Mouse (Mus musculus) Muller cell, postnatal 12 days (primary cell): ENCODE data around the gene Vrtn.

Experiments used
- DNase-seq: peaks from one replicate; pipeline ENCODE4 v3.0.0-alpha.2; 2015; ENCODE audit errors: inconsistent ontology term

Vrtn gene

DNA sequence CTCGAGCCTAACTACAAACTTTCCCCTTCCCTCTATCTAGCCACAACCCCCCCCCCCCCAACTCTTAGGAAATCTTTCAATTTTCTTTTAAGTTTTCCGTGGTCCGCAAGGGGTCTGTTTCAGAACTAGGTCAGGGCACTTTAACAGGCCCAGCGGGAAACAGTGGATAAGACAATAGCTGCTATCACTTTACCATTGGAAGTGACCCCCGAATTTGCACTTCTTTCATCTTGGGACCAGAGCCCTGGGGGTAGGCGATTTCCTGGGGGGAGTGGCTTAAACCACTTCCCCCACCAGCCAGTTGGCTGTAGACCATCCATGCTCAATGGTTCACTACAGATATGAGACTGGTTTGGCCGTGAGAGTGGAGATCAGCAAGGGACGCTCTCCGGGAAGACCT lies at the start of gene Vrtn:
TSS of gene Vrtn (plus strand) at position 366 of the 400 bp plus-strand sequence.
- no peak for DNase-seq

DNA sequence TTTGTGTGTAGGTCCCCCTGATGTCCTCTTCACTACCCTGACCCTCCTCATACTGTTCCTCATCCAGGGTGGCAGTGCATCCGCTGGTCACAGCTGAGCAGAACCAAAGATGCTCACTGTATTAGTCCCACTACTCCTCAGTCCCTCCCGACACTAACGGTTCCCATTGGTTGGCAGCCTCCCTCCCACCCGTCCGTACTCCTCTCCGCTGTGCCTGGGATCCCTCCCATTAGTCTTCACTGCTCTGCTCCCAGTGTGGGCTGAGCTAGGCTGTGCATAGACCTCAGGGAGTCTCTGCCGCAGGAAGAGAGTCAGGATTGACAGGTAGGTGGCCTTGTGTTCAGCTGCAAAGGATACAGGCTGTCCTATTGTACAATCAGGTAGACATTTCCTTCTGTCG lies 42.5 kb upstream of the Vrtn start:
- no peak for DNase-seq

GRCm38 (mm10) chr12:84604001-84604400 lies 36.8 kb upstream of the Vrtn start:
- no peak for DNase-seq

- DNase-seq: no peak
Measured at GRCm38 (mm10) chr12:84605860-84606259, 35.0 kb upstream of the Vrtn start.

- DNase-seq: no peak
Measured at GRCm38 (mm10) chr12:84611718-84612117, 29.1 kb upstream of the Vrtn start.

- DNase-seq: no peak
Measured at GRCm38 (mm10) chr12:84612518-84612917, 28.3 kb upstream of the Vrtn start.

GRCm38 (mm10) chr12:84614001-84614400 lies 26.8 kb upstream of the Vrtn start:
- no peak for DNase-seq

DNA sequence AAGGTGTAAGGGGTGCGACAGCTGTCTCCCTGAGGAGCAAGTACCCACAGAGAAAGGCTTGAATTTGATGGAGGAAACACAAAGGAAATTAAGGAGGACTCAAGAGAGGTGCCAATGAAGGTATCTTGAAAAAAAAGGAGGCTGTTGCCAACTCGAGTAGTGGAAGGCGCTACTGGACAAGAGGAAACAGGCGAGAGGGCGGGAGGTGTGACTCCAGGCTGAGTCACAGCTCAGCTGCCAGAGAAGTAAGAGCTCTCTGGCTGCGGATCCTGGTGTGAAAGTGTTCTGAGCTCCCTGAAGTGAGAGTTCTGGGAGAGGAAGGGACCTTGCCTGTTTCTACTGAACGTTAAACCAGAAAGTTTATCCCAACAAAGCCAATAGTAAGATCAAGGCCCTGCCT lies 26.3 kb upstream of the Vrtn start:
- no peak for DNase-seq

GRCm38 (mm10) chr12:84616977-84617630 lies 23.7 kb upstream of the Vrtn start, which contains the start of gene Abcd4:
Abcd4 (minus strand) TSS chr12:84617413.
- peak; percentile 94 for DNase-seq

DNA sequence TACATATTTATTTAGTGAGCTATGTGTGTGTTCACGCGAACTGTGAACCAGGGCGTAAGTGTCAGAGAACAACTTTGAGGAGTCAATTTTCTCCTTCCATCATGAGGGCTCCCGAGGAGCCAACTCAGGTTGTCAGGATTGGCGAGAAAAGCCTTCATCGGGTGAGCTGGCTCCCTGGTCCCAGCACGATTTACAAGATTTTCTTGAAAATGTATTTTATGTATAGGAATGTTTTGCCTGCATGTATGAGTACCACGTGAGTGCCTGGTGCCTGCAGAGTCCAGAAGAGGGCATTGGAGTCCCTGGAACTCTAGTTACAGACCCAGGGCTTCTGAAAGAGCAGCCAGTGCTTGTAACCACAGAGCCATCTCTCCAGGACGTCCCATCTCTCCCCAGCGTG lies 23.2 kb upstream of the Vrtn start:
- DNase-seq: no peak

- no peak for DNase-seq
Measured at GRCm38 (mm10) chr12:84620975-84621374, 19.8 kb upstream of the Vrtn start.

DNA sequence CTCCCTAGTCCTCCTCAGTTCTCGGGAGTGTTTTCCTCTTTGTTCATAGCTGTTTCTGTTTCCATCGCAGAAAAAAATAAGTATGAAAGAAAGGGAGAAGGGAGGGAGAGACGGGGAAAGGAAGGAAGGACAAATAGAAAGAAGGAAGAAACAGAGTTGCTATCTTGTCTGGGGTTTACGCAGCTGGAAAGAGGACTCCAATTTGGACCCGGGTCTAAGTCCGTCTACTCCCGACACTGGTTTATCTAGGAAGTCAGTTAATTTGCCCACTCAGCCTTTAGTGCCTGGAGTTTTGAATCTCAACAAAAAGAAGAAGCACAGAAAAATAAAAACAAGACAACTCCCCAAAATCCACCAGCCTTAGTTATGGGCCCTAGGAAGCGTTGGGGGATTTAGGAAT lies 16.2 kb upstream of the Vrtn start:
- DNase-seq: no peak

DNA sequence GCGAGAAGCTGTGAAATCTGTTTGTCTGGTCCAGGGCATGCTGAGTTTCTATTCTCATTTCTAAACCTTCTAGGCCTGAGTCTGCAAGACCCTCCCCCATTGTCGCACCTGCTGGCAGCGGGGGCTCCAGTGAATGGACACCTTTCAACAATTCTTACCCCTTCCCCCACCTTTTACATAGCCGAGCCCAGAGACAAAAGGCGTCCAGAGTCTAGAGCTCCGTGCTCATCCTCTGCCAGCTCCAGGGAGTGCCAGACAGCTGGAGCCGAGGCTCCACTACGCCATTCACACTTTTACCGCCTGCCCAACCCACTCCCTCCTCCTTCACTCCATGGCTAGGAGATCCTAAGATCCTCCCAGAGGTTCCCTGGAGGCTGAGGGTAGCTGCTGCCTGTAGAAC lies 15.7 kb upstream of the Vrtn start:
- no peak for DNase-seq

- DNase-seq: no peak
Measured at GRCm38 (mm10) chr12:84631867-84632266, 9.0 kb upstream of the Vrtn start.

- no peak for DNase-seq
Measured at GRCm38 (mm10) chr12:84640253-84640652, 566 bp upstream of the Vrtn start.

GRCm38 (mm10) chr12:84650234-84650633 lies 9.4 kb downstream of the Vrtn start:
- DNase-seq: no peak

- peak; percentile 59 for DNase-seq
Measured at GRCm38 (mm10) chr12:84653912-84654311, 13.1 kb downstream of the Vrtn start.

DNA sequence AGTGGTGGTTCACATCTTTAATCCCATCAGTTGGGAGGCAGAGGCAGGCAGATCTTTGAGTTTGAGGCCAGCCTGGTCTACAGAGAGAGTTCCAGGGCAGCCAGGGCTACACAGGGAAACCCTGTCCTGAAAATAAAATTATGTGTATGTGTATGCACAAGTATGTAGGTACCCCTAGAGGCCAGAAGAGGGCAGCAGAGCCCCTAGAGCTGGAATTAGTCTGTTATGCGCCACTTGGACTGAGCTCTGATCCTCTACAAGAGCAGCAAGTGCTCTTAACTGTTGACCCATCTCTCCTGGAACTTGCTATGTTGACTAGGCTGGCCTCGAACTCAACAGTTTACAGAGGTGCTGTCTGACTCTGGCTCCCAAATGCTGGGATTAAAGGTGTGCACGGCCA lies 29.7 kb downstream of the Vrtn start:
- DNase-seq: no peak

GRCm38 (mm10) chr12:84671646-84672045 lies 30.8 kb downstream of the Vrtn start:
- DNase-seq: no peak

DNA sequence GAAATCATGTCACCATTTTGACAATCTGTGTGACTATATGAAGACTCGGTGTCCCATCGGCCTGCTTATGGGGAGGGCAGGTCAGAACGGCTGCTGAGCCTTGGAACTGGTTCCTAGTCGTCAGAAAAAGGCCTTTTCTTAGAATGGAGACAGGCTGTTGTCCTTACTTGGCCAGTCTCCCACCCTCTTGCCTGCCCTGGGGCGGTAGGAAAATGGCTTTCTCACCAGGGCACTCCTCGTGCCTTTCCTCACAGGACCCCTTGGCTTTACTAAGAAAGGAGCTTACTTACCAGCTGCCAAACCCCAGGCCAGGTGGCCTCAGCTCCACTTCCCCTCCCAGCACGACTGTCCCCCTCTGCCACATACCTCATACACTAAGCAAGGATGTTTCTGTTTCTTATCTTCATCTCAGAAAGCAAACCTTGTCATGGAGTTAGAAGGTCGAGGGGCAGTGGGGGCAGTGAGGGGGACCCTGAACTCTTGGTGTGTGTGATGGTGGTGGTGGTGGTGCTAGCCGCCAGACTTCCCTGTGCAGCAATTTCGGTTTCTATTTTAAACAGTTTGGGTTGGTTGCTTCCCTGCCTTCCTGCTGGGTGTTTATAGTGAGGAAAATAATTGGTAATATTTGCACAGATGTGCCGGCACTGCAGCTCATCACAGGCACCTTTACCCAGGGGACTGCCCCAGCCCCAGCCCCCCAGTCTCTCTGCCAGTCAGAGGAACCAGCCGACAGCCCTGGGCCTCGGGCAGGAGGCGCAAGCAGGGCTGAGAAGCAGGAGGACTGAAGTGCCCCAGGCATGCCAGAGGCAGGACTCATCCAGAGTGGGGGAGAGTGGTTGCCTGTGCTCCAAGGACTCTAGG lies 34.1 kb downstream of the Vrtn start:
- peak; percentile 2 for DNase-seq

DNA sequence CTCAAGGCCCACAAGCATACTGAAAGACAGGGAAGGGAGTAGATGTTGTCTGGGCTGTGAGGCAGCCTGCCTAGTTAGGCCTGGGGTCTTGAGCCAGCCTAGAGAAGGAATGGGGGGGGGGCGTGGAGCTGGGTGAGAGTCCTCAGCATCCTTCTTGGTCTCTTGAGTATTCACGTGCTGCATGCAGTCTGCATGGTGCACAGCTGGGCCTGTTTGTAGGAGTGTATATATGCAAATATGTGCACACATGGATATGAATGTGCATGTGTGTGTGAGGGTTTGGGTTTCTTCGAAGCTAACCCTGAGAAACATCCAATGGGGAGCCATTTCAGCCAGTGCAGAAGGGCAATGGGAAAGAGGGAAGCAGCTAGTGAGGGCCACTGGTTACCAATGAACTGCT lies 35.2 kb downstream of the Vrtn start:
- no peak for DNase-seq

- DNase-seq: no peak
Measured at GRCm38 (mm10) chr12:84684569-84684968, 43.8 kb downstream of the Vrtn start.

- DNase-seq: no peak
Measured at GRCm38 (mm10) chr12:84686176-84686575, 45.4 kb downstream of the Vrtn start.
